Mouse (Mus musculus) limb, embryonic 13.5 days (tissue): ENCODE data around the gene Ggcx. TPM values are rescaled to one million over a fixed set of nuclear protein-coding genes. Genes with fewer than 3 reads are reported as not detected.

ENCODE experiments used
- ATAC-seq: fragments of 200-750 bp; cut with Nextera tagmentation; 2 replicates; pipeline ENCODE4 v1.8.0; 2017; ENCODE audit warnings: low read depth, moderate number of reproducible peaks, moderate TSS enrichment; ENCODE audit not compliant: low FRiP score
- H3K27ac ChIP-seq: fragments of 300-500 bp; sonication (generic); 2 replicates; pipeline ENCODE4 v1.5.1; 2015; ENCODE audit warnings: inconsistent platforms, mild to moderate bottlenecking, moderate library complexity
- H3K27me3 ChIP-seq: fragments of 300-500 bp; sonication (generic); 2 replicates; pipeline ENCODE4 v1.6.1; 2015; ENCODE audit warnings: mild to moderate bottlenecking, inconsistent platforms
- H3K36me3 ChIP-seq: fragments of 300-500 bp; sonication (generic); 2 replicates; pipeline ENCODE4 v1.6.1; 2015; ENCODE audit warnings: inconsistent platforms, mild to moderate bottlenecking, moderate library complexity
- H3K4me1 ChIP-seq: fragments of 300-500 bp; sonication (generic); 2 replicates; pipeline ENCODE4 v1.6.1; 2015; ENCODE audit warnings: inconsistent platforms
- H3K4me2 ChIP-seq: fragments of 300-500 bp; sonication (generic); replicated peaks from 2 replicates; pipeline ENCODE4 v1.6.1; 2015; ENCODE audit warnings: inconsistent platforms, mild to moderate bottlenecking, moderate library complexity
- H3K4me3 ChIP-seq: fragments of 300-500 bp; sonication (generic); 2 replicates; pipeline ENCODE4 v1.5.1; 2015; ENCODE audit warnings: moderate library complexity, mild to moderate bottlenecking, inconsistent platforms
- H3K9ac ChIP-seq: fragments of 300-500 bp; sonication (generic); 2 replicates; pipeline ENCODE4 v1.6.1; 2015; ENCODE audit warnings: mild to moderate bottlenecking, inconsistent platforms
- H3K9me3 ChIP-seq: fragments of 300-500 bp; sonication (generic); 2 replicates; pipeline ENCODE4 v1.6.1; 2016; ENCODE audit warnings: inconsistent platforms
- whole genome bisulfite sequencing: fragments of 180-500 bp; shearing (Covaris S2); methylation state at CpG from one replicate; pipeline ENCODE4 v1.1.7; 2015; 5-methylcytosine and 5-hydroxymethylcytosine counted together
- polyA plus RNA-seq: library from polyadenylated mRNA; unstranded; fragments of >200 nt; fragmentation: Nextera tagmentation; extraction: Ambion mirVana; gene quantifications from 2 replicates; pipeline ENCODE4 v1.2.1, GENCODE M21; 2015

Gene Ggcx
- polyA plus RNA-seq, 1 experiment from 2014 or later = 47.8 TPM

GRCm38 (mm10) chr6:72378510-72379234 is 35.4 kb upstream of the Ggcx start:
- H3K9me3 ChIP-seq = no peaks in the 10 kb centered on the region
- WGBS = 81% methylated on average over 8 of the region's 8 CpGs
- 0 out of 2 replicates have a peak, but pooled peaks cover 9% of the 10 kb centered on the region for H3K4me1 ChIP-seq
- H3K4me3 ChIP-seq = no peak overlapping the region
- H3K36me3 ChIP-seq = no peaks in the 10 kb centered on the region
- peaks cover 11% of the 10 kb centered on the region; the same call in 1 of the 2 replicates for H3K27me3 ChIP-seq
- H3K9ac ChIP-seq = no peak overlapping the region
- no peak overlapping the region for H3K27ac ChIP-seq
- ATAC-seq = no peak
- H3K4me2 ChIP-seq = no peak overlapping the region

- Histone ChIP-seq H3K9ac (peak overlapping the region; percentile 73), H3K4me1 (0 out of 2 replicates have a peak, but pooled peaks cover 9% of the 10 kb centered on the region), H3K27ac (peak overlapping the region; percentile 18; the same call in 1 of the 2 replicates), H3K4me2 (peak overlapping the region; percentile 81), H3K9me3 (no peaks in the 10 kb centered on the region), H3K36me3 (peaks cover 8% of the 10 kb centered on the region), H3K27me3 (peaks cover 11% of the 10 kb centered on the region; the same call in 1 of the 2 replicates), H3K4me3 (peak overlapping the region; percentile 57)
- no peak; the same call in 1 of the 2 replicates for ATAC-seq
- WGBS = 35% methylated on average over 7 of the region's 7 CpGs
These were observed 34.6 kb upstream of the Ggcx start for GRCm38 (mm10) chr6:72379377-72380130.

GRCm38 (mm10) chr6:72380131-72380770 is 33.9 kb upstream of the Ggcx start, which contains the start of gene Vamp5:
TSS of gene Vamp5 (minus strand) at chr6:72380468.
- Histone ChIP-seq H3K4me3 (peak within 1 kb of the TSS; percentile 57), H3K27me3 (peaks cover 11% of the 10 kb centered on the region; the same call in 1 of the 2 replicates), H3K9me3 (no peaks in the 10 kb centered on the region), H3K27ac (peak within 1 kb of the TSS; percentile 18; the same call in 1 of the 2 replicates), H3K4me2 (peak within 1 kb of the TSS; percentile 81), H3K9ac (peak within 1 kb of the TSS; percentile 73), H3K4me1 (0 out of 2 replicates have a peak, but pooled peaks cover 9% of the 10 kb centered on the region), H3K36me3 (peaks cover 15% of the 10 kb centered on the region)
- peak; percentile 80 for ATAC-seq
- WGBS = 1% methylated on average over 46 of the region's 49 CpGs

GRCm38 (mm10) chr6:72382494-72382893 is 31.6 kb upstream of the Ggcx start:
- Histone ChIP-seq H3K9ac (no peak overlapping the region), H3K36me3 (peaks cover 31% of the 10 kb centered on the region), H3K4me3 (no peak overlapping the region), H3K9me3 (no peaks in the 10 kb centered on the region), H3K4me1 (peaks cover 10% of the 10 kb centered on the region), H3K27me3 (peaks cover 11% of the 10 kb centered on the region; the same call in 1 of the 2 replicates), H3K4me2 (no peak overlapping the region), H3K27ac (no peak overlapping the region)
- WGBS = 81% methylated on average over 6 of the region's 6 CpGs
- ATAC-seq = no peak

GRCm38 (mm10) chr6:72383142-72383820 is 30.8 kb upstream of the Ggcx start:
- no peak for ATAC-seq
- Histone ChIP-seq H3K9ac (no peak overlapping the region), H3K36me3 (peaks cover 31% of the 10 kb centered on the region), H3K4me2 (no peak overlapping the region), H3K27ac (no peak overlapping the region), H3K9me3 (no peaks in the 10 kb centered on the region), H3K4me1 (peaks cover 18% of the 10 kb centered on the region), H3K27me3 (peaks cover 11% of the 10 kb centered on the region; the same call in 1 of the 2 replicates), H3K4me3 (no peak overlapping the region)
- 83% methylated on average over 6 of the region's 6 CpGs for WGBS

GRCm38 (mm10) chr6:72383952-72384351 is 30.2 kb upstream of the Ggcx start:
- no peak for ATAC-seq
- H3K27ac ChIP-seq = no peak overlapping the region
- peaks cover 31% of the 10 kb centered on the region for H3K36me3 ChIP-seq
- H3K27me3 ChIP-seq = peaks cover 11% of the 10 kb centered on the region; the same call in 1 of the 2 replicates
- H3K9me3 ChIP-seq = no peaks in the 10 kb centered on the region
- H3K4me1 ChIP-seq = peaks cover 25% of the 10 kb centered on the region
- no peak overlapping the region for H3K4me3 ChIP-seq
- no peak overlapping the region for H3K4me2 ChIP-seq
- 95% methylated on average over 7 of the region's 7 CpGs for WGBS
- H3K9ac ChIP-seq = no peak overlapping the region

- no peak for ATAC-seq
- Histone ChIP-seq H3K27me3 (peaks cover 1% of the 10 kb centered on the region; the same call in 1 of the 2 replicates), H3K27ac (no peak overlapping the region), H3K4me1 (peaks cover 25% of the 10 kb centered on the region), H3K9me3 (no peaks in the 10 kb centered on the region), H3K36me3 (peaks cover 31% of the 10 kb centered on the region), H3K9ac (no peak overlapping the region), H3K4me3 (no peak overlapping the region), H3K4me2 (no peak overlapping the region)
- 95% methylated on average over 4 of the region's 4 CpGs for WGBS
These were observed 28.9 kb upstream of the Ggcx start for GRCm38 (mm10) chr6:72385258-72385657.

GRCm38 (mm10) chr6:72386561-72386960 is 27.5 kb upstream of the Ggcx start:
- Histone ChIP-seq H3K9ac (no peak overlapping the region), H3K36me3 (peaks cover 31% of the 10 kb centered on the region), H3K9me3 (no peaks in the 10 kb centered on the region), H3K4me3 (no peak overlapping the region), H3K4me1 (peaks cover 30% of the 10 kb centered on the region), H3K4me2 (no peak overlapping the region), H3K27me3 (no peaks in the 10 kb centered on the region), H3K27ac (no peak overlapping the region)
- 86% methylated on average over 2 of the region's 2 CpGs for WGBS
- no peak for ATAC-seq

GRCm38 (mm10) chr6:72387816-72388215 is 26.3 kb upstream of the Ggcx start:
- peaks cover 31% of the 10 kb centered on the region for H3K36me3 ChIP-seq
- no peak for ATAC-seq
- 53% methylated on average over 3 of the region's 3 CpGs for WGBS
- no peaks in the 10 kb centered on the region for H3K27me3 ChIP-seq
- no peak overlapping the region for H3K27ac ChIP-seq
- peaks cover 30% of the 10 kb centered on the region for H3K4me1 ChIP-seq
- no peak overlapping the region for H3K4me3 ChIP-seq
- H3K9me3 ChIP-seq = no peaks in the 10 kb centered on the region
- H3K9ac ChIP-seq = no peak overlapping the region
- H3K4me2 ChIP-seq = peak overlapping the region; percentile 77

- Histone ChIP-seq H3K27me3 (no peaks in the 10 kb centered on the region), H3K4me2 (peak overlapping the region; percentile 77), H3K27ac (no peak overlapping the region), H3K4me1 (peaks cover 30% of the 10 kb centered on the region), H3K36me3 (peaks cover 31% of the 10 kb centered on the region), H3K9me3 (no peaks in the 10 kb centered on the region), H3K9ac (no peak overlapping the region), H3K4me3 (peak overlapping the region; percentile 54; the same call in 1 of the 2 replicates)
- no peak for ATAC-seq
- WGBS = 40% methylated on average over 10 of the region's 10 CpGs
These were observed 25.8 kb upstream of the Ggcx start for GRCm38 (mm10) chr6:72388266-72388665.

GRCm38 (mm10) chr6:72388791-72389329 is 25.2 kb upstream of the Ggcx start:
- Histone ChIP-seq H3K4me2 (peak overlapping the region; percentile 77), H3K27me3 (no peaks in the 10 kb centered on the region), H3K36me3 (peaks cover 30% of the 10 kb centered on the region), H3K4me3 (peak overlapping the region; percentile 54), H3K4me1 (peaks cover 30% of the 10 kb centered on the region), H3K9me3 (no peaks in the 10 kb centered on the region), H3K9ac (peak overlapping the region; percentile 77), H3K27ac (no peak overlapping the region; the same call in 1 of the 2 replicates)
- 42% methylated on average over 6 of the region's 6 CpGs for WGBS
- no peak for ATAC-seq
